Mouse (Mus musculus) CH12.LX (cell line): Measurements from ENCODE around the gene Trap1.

ENCODE experiments used
- MAFK ChIP-seq: IDR thresholded peaks from 2 replicates; pipeline ENCODE4 v1.6.1; 2011; ENCODE audit warnings: low read length, improper control_type of control experiment; ENCODE audit not compliant: insufficient replicate concordance
- POLR2A ChIP-seq: IDR thresholded peaks from 2 replicates; pipeline ENCODE4 v1.6.1; 2011; ENCODE audit warnings: low read depth, mild to moderate bottlenecking, improper control_type of control experiment, low read length

GRCm38 (mm10) chr16:4022719-4023118 is 54.9 kb downstream of the Trap1 start:
- TF ChIP-seq POLR2A (no peak), MAFK (no peak)
